Mouse (Mus musculus): ENCODE results near the gene Ddx46. TPM values are rescaled to one million over a fixed set of nuclear protein-coding genes. Genes with fewer than 3 reads are reported as not detected.
"Not testable (repeated sequence)": the region's sequence is repeated elsewhere in the genome, so short reads cannot be mapped to it uniquely, and the experiment has no call there.

The Ddx46 gene
- polyA plus RNA-seq, 1 experiment from 2014 or later, result 38.8 TPM

- 90% methylated on average over 6 of the region's 6 CpGs for WGBS
- Histone ChIP-seq H3K4me1 (no peaks in the 10 kb centered on the region), H3K9me3 (no peaks in the 10 kb centered on the region)
These were observed 16.2 kb downstream of the Ddx46 start for GRCm38 (mm10) chr13:55650980-55651379.

GRCm38 (mm10) chr13:55668550-55668949 lies 33.7 kb downstream of the Ddx46 start:
- WGBS, result 84% methylated on average over 6 of the region's 6 CpGs
- no peak for ATAC-seq (ENCODE audit: low FRiP score, low read depth)

More at GRCm38 (mm10) chr13:55650980-55651379, 16.2 kb downstream of the Ddx46 start:
- Histone ChIP-seq H3K27me3 (no peaks in the 10 kb centered on the region), H3K27ac (no peak overlapping the region), H3K4me3 (no peak overlapping the region), H3K36me3 (peaks cover 100% of the 10 kb centered on the region), H3K4me2 (replicated peaks) (no peak overlapping the region), H3K9ac (no peak overlapping the region)
- no peak for ATAC-seq (ENCODE audit: low FRiP score, low read depth)

GRCm38 (mm10) chr13:55672711-55673110 lies 37.9 kb downstream of the Ddx46 start:
- Histone ChIP-seq H3K27me3 (no peaks in the 10 kb centered on the region), H3K27ac (no peak overlapping the region), H3K9me3 (peaks cover 8% of the 10 kb centered on the region; the same call in 1 of the 2 replicates), H3K4me2 (replicated peaks) (no peak overlapping the region), H3K4me3 (no peak overlapping the region), H3K4me1 (no peaks in the 10 kb centered on the region), H3K9ac (no peak overlapping the region), H3K36me3 (peaks cover 90% of the 10 kb centered on the region)
- WGBS, result 97% methylated on average over 6 of the region's 6 CpGs
- no peak for ATAC-seq (ENCODE audit: low FRiP score, low read depth)

More at GRCm38 (mm10) chr13:55668550-55668949, 33.7 kb downstream of the Ddx46 start:
- Histone ChIP-seq H3K4me1 (no peaks in the 10 kb centered on the region), H3K4me3 (no peak overlapping the region), H3K9ac (no peak overlapping the region), H3K9me3 (peaks cover 8% of the 10 kb centered on the region; the same call in 1 of the 2 replicates), H3K4me2 (replicated peaks) (no peak overlapping the region), H3K27ac (no peak overlapping the region), H3K36me3 (peaks cover 93% of the 10 kb centered on the region), H3K27me3 (no peaks in the 10 kb centered on the region)

GRCm38 (mm10) chr13:55677364-55677763 lies 42.5 kb downstream of the Ddx46 start:
- Histone ChIP-seq H3K9ac (no peak overlapping the region), H3K36me3 (peaks cover 88% of the 10 kb centered on the region), H3K9me3 (no peaks in the 10 kb centered on the region), H3K27me3 (no peaks in the 10 kb centered on the region), H3K4me3 (no peak overlapping the region), H3K4me1 (no peaks in the 10 kb centered on the region), H3K4me2 (replicated peaks) (no peak overlapping the region), H3K27ac (no peak overlapping the region)
- no peak for ATAC-seq (ENCODE audit: low FRiP score, low read depth)
- 66% methylated on average over 8 of the region's 8 CpGs for WGBS

- Histone ChIP-seq H3K9ac (no peak overlapping the region), H3K9me3 (no peaks in the 10 kb centered on the region), H3K4me1 (peaks cover 5% of the 10 kb centered on the region; the same call in 1 of the 2 replicates), H3K36me3 (peaks cover 46% of the 10 kb centered on the region), H3K4me3 (no peak overlapping the region), H3K4me2 (replicated peaks) (no peak overlapping the region), H3K27ac (no peak overlapping the region), H3K27me3 (no peaks in the 10 kb centered on the region)
- WGBS, result 87% methylated on average over 9 of the region's 9 CpGs
- ATAC-seq (ENCODE audit: low FRiP score, low read depth), result no peak
These were observed 47.4 kb downstream of the Ddx46 start for GRCm38 (mm10) chr13:55682201-55682600.

- no peak for ATAC-seq (ENCODE audit: low FRiP score, low read depth)
- Histone ChIP-seq H3K4me3 (no peak overlapping the region), H3K27ac (no peak overlapping the region), H3K4me2 (replicated peaks) (no peak overlapping the region), H3K4me1 (peaks cover 5% of the 10 kb centered on the region; the same call in 1 of the 2 replicates), H3K27me3 (no peaks in the 10 kb centered on the region), H3K9me3 (no peaks in the 10 kb centered on the region), H3K9ac (no peak overlapping the region), H3K36me3 (peaks cover 32% of the 10 kb centered on the region)
- 91% methylated on average over 3 of the region's 3 CpGs for WGBS
These were observed 48.8 kb downstream of the Ddx46 start for GRCm38 (mm10) chr13:55683581-55683980.

- Histone ChIP-seq H3K27me3 (no peaks in the 10 kb centered on the region), H3K9ac (peak overlapping the region; percentile 26; the same call in 1 of the 2 replicates), H3K36me3 (peaks cover 9% of the 10 kb centered on the region; the same call in 1 of the 2 replicates), H3K9me3 (no peaks in the 10 kb centered on the region), H3K4me1 (peaks cover 5% of the 10 kb centered on the region; the same call in 1 of the 2 replicates), H3K4me2 (replicated peaks) (no peak overlapping the region), H3K4me3 (no peak overlapping the region), H3K27ac (no peak overlapping the region)
- 57% methylated on average over 9 of the region's 9 CpGs for WGBS
- no peak for ATAC-seq (ENCODE audit: low FRiP score, low read depth)
These were observed 51.3 kb downstream of the Ddx46 start for GRCm38 (mm10) chr13:55686107-55686633.

GRCm38 (mm10) chr13:55687927-55688602 lies 53.2 kb downstream of the Ddx46 start:
- H3K27ac ChIP-seq, result no peak overlapping the region
- peaks cover 5% of the 10 kb centered on the region for H3K4me1 ChIP-seq
- no peaks in the 10 kb centered on the region for H3K9me3 ChIP-seq
- H3K4me3 ChIP-seq, result no peak overlapping the region
- H3K9ac ChIP-seq, result no peak overlapping the region
- no peaks in the 10 kb centered on the region for H3K27me3 ChIP-seq
- H3K36me3 ChIP-seq, result no peaks in the 10 kb centered on the region
- H3K4me2 ChIP-seq (replicated peaks), result no peak overlapping the region
- 29% methylated on average over 4 of the region's 4 CpGs for WGBS
- ATAC-seq (ENCODE audit: low FRiP score, low read depth), result no peak

GRCm38 (mm10) chr13:55692535-55693242 lies 57.9 kb downstream of the Ddx46 start, which contains the start of gene B230219D22Rik:
TSS of gene B230219D22Rik (plus strand) at chr13:55693124.
- ATAC-seq (ENCODE audit: low FRiP score, low read depth), result peak; percentile 96
- 2% methylated on average over 50 of the region's 51 CpGs for WGBS
- H3K4me3 ChIP-seq, result peak within 1 kb of the TSS; percentile 97

GRCm38 (mm10) chr13:55693243-55693721 lies 58.5 kb downstream of the Ddx46 start:
- peak; percentile 74 for ATAC-seq (ENCODE audit: low FRiP score, low read depth)
- H3K4me3 ChIP-seq, result peak overlapping the region; percentile 97
- no peaks in the 10 kb centered on the region for H3K9me3 ChIP-seq

More at GRCm38 (mm10) chr13:55692535-55693242, 57.9 kb downstream of the Ddx46 start, which contains the start of gene B230219D22Rik:
- H3K9me3 ChIP-seq, result no peaks in the 10 kb centered on the region
- H3K27ac ChIP-seq, result peak within 1 kb of the TSS; percentile 97
- H3K36me3 ChIP-seq, result peaks cover 6% of the 10 kb centered on the region; the same call in 1 of the 2 replicates
- peaks cover 19% of the 10 kb centered on the region for H3K4me1 ChIP-seq
- H3K4me2 ChIP-seq (replicated peaks), result peak within 1 kb of the TSS; percentile 81
- H3K27me3 ChIP-seq, result no peaks in the 10 kb centered on the region
- H3K9ac ChIP-seq, result peak within 1 kb of the TSS; percentile 100

GRCm38 (mm10) chr13:55694110-55694509 lies 59.3 kb downstream of the Ddx46 start:
- Histone ChIP-seq H3K9ac (peak overlapping the region; percentile 100), H3K27ac (peak overlapping the region; percentile 97; the same call in 1 of the 2 replicates), H3K27me3 (no peaks in the 10 kb centered on the region), H3K4me2 (replicated peaks) (peak overlapping the region; percentile 81), H3K4me3 (peak overlapping the region; percentile 97), H3K9me3 (no peaks in the 10 kb centered on the region), H3K36me3 (peaks cover 18% of the 10 kb centered on the region), H3K4me1 (peaks cover 19% of the 10 kb centered on the region)
- ATAC-seq (ENCODE audit: low FRiP score, low read depth), result no peak
- 6% methylated on average over 8 of the region's 8 CpGs for WGBS

More at GRCm38 (mm10) chr13:55693243-55693721, 58.5 kb downstream of the Ddx46 start:
- no peaks in the 10 kb centered on the region for H3K27me3 ChIP-seq
- peak overlapping the region; percentile 97 for H3K27ac ChIP-seq
- WGBS, result under 1% methylated on average over 42 of the region's 70 CpGs
- H3K36me3 ChIP-seq, result peaks cover 10% of the 10 kb centered on the region
- peak overlapping the region; percentile 100 for H3K9ac ChIP-seq
- peaks cover 19% of the 10 kb centered on the region for H3K4me1 ChIP-seq
- H3K4me2 ChIP-seq (replicated peaks), result peak overlapping the region; percentile 81

GRCm38 (mm10) chr13:55695989-55696388 lies 61.2 kb downstream of the Ddx46 start:
- H3K4me3 ChIP-seq; ATAC-seq (ENCODE audit: low FRiP score, low read depth); H3K4me2 ChIP-seq (replicated peaks); H3K9me3 ChIP-seq; H3K27ac ChIP-seq; H3K9ac ChIP-seq; H3K27me3 ChIP-seq: not testable (repeated sequence)
- Histone ChIP-seq H3K36me3 (peaks cover 35% of the 10 kb centered on the region), H3K4me1 (peaks cover 19% of the 10 kb centered on the region)
- 100% methylated on average over 1 of the region's 3 CpGs for WGBS
